Mouse (Mus musculus): ENCODE results near the gene Rybp.

Gene Rybp

DNA sequence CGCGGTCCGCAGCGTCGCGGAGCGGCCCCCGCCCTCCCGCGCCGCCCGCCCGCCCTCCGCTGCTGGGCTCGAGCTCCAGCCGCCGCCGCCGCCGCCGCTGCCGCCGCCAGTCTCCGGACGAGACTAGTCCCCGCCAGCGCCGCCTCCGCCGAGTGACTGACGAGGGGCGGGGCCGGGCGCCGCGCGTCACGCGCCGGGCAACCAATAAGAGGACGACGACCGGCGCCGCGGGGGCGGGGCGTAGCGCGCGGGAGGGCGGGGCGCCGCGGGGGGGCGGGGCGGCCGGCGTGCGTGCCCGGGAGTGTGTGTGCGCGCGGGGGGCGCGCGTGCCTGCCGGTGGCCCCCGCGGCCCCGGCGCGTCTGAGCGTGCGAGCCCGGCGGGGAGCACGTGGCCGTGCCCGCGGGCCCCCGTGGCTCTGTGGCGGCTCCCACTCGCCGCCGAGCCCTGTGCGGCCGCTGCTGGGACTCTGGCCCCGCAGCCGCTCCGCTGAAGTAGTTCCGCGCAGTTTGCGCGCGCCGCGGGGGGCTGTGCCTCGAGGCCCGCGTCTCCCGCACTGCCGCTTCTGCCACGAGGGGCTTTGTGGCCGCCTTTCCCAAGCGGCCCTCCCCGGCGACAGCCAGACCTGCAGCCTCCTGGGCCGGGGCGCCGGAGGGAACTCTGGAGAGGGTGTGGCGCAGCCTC, at the start of gene Rybp:
Gene Rybp (minus strand): TSS at position 152 of the 682 bp plus-strand sequence.
- DNase-seq, result peak; percentile 91 to 95

DNA sequence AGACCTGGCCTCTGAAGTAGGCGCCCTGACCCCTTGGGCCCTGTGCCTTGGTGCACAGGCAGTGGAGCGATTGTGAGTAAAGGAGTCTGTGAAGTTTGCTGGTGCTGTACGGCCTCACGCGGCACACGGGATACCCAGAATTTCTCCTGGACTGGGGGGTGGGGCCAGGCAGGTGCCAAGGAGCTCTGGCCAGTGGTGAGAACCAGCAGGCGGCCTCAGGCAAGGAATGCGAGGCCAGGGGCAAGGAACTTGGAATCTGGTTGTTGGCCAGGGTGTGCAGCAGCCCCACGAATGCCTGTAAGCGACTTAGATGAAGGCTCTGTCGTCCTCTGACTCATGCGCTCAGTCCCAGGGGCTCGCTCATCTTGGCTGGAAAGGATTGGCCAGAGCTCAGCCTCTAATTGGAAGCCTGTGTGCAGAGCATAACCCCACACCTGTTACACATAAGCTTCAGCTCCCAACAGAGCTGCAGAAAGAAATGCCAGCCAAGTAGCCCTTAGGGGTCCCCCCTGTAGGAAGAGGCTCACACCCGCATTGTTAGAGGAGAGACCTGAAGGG, 49.4 kb upstream of the Rybp start:
- DNase-seq, result no peak

DNA sequence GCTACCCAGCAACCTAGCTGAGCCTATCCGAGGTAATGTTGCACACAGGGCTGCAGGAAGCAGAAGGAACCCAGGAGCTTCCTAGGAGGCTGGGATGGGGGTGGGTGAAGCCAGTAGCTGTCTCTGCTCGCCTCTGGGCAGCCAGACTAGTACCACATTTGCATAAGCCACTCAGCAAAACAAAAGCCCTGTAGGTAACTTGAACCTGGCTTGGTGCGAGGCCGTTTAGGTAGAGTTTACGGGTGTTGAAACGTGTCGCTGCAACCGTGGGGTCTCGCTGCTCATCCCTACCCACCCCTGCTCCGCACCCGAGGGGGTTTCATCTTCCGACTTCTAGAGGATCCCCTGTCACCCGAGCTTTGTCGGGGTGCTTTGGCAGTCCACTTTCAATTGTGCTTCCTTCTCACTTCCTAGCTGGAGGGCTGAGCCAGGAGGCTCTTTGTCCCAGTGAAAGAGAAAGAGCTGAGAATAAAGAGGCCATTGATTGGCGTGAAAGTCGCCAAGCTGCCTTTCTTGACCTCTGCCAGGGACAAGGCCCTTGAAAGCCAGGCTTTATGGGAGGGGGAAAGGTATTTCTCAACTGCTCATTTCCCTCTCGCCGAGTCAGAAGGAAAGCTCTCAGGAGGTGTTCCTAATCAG, 48.3 kb upstream of the Rybp start:
- DNase-seq, result no peak

DNA sequence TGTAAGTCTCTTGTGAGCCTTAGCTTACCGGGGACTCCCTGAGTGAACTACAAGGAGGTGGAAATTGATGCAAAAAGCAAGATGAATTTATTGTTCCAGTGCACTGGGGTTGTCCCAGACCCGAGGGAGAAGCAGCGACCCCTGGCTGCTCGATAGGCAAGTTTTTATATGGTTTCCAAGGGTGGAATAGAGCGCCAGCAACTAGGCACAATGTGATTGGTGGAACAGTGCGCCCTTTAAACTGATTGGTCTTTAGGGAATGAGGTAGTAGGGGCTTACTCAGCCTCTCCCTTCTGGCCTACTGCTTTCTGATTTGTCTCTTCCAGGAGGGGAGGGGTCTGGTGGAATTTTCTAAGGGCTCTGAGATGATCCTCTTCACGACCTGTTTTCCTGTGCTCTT, 46.5 kb upstream of the Rybp start:
- DNase-seq, result no peak

DNA sequence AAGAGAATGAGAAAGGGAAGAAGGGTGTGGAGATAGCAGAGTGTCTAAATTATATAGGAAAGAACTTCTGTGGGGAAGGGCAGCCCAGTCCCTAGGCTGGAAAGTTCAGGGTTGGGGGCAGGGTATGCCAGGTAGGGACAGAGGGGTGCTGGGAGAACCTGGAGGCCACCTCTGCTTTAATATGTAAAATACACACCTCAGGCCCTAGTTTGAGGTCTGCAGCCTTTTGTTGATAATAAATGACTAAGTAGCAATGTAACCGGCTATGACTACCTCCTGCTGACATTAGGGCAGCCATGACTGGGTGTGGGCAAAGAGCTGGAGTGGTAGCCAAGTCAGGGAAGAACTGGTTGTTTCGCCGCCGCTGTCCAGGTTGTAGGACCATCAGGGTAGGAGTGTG, 45.2 kb upstream of the Rybp start:
- DNase-seq, result no peak

DNA sequence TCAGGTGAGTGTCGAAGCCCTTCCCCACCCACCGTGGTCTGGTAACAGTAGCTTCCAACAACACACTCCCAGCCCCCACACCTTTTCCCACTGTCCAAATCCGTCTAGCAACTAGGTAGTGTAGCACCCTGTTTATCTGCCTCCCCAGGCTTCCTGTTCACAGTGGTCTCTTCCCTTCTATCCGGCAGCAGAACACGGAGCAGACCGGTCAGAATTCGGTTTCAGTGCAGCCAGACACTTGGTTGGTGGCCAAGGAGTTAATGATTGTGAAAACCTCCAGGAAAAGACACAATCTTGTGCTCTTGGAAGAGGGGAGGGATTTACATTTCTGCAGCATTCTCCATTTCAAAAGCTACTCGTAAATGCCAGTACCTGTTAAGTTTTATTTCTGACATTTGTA, 44.3 kb upstream of the Rybp start:
- DNase-seq, result no peak

DNA sequence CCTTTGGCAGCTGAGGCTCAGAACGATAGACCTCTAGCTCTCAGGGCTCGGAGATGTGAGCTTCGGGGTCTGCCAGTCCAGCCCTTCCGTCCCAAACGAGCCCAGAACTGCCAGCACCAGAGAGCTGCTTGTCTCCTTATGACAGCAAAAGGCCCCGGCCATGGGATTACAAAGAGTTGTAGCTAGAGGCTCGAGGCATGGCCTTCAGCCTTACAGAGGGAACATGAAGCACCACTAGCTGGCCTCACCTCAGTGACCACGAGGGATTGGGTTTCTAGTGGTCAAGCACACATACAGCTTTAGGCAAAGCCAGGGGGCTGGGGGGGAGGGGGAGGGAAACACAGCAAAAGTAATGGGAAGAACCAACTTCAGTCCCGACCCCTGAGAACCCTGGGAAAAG, 43.8 kb upstream of the Rybp start:
- no peak for DNase-seq

DNA sequence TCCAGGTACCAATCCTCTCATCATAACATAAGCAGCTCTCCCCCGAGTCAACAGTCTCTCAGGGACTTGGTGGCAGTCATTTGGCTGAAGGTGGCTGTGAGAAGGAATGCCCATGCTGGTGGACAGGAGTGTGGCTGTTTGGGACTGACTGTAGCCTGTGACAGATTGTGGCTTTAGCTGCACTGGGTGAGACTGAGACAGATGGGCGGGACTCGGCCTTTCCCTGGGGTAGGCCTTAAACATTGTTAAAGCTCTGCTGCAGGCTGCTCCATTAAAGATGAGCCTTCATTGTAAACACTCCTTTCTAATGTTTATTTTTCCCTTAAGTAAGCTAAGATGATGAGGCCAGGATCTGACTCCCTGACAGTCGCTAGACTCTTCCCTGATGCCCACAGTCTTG, 42.3 kb upstream of the Rybp start:
- DNase-seq, result no peak

DNA sequence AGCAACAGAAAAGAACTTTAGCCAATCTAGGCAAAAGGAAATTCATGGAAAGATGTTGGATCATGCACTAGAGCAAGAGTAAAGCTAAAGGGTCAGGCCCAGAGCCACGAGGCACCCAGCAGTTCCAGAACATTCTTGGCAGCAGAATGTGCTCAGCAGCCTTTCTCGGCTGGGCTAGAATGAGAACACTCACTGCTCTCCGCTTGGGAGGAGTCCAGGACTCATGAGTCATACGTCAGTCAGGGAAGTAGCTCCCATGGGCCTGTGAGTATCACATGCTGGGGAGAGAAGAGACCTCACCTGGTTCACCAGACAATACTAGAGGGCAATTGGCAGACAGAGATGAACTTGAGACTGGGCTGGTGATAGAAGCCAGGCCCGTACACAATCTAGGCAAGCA, 39.8 kb upstream of the Rybp start:
- DNase-seq, result peak; percentile 29 to 44

DNA sequence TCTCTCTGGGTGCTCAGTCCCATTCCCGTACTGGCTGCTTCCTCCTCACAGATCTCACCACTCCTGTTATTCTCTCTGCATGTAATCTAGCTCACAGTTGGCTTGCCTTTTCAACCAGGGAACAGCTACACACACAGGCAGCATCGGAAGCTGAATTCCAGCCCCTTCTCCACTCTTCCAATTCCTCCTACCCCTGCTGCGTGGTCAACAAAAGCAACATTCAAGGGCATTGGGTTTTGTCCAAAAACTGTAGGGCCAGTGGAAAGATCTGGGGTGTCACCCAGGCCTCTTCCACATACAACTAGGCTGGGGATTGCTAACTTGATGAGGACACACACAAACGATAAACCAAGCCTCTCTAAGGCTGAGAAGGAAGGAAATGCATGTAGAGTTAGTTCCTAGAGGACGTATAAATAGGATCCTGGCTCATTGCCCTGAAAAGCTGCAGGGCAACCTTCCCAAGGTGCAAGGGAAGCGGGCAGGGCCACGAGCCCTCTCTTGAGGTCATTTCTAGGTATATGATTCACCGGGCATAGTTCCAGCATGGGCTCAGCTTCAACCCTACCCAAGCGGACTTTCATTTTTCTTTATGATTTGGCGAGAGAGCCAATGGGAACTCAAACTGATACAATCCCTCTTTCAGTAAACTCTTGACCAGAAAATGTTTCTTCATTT, 36.6 kb upstream of the Rybp start:
- DNase-seq, result no peak

DNA sequence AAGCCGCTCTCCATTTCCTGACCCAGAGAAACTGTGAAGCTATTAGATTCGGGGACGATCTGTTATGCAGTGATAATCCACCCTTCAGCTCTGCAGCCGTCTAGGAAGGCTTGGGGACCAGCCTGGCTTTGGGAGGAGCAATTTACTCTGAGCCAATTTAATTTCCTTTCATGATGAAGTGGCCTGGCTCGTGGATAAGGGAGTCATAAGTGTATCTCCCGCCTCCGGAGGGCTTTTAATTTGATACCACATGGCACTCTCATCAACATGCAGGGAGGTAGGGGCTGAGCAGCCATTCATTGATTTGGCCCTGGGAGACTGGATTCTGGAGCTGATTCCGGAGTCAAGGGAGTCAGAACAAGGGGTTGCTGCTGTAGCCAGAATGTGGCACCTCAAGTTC, 35.3 kb upstream of the Rybp start:
- DNase-seq, result no peak

DNA sequence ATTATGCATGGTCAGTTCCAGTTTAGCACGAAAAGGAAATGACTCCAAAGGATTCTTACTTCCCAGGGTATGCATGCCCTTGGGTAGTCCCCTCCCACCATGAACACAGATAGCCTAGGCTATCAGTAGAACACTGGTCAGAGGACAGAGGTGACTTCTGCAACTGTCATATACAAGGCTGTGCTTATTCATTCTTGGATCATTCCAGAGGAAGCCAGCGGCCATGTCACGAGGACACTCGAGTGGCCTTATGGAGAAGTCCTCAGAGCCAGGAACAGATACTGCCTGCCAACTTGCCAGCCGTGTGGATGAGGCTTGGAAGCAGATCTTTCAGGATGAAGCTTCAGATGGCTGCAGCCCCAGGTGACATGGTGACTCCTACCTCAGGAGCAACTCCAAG, 34.9 kb upstream of the Rybp start:
- no peak for DNase-seq

DNA sequence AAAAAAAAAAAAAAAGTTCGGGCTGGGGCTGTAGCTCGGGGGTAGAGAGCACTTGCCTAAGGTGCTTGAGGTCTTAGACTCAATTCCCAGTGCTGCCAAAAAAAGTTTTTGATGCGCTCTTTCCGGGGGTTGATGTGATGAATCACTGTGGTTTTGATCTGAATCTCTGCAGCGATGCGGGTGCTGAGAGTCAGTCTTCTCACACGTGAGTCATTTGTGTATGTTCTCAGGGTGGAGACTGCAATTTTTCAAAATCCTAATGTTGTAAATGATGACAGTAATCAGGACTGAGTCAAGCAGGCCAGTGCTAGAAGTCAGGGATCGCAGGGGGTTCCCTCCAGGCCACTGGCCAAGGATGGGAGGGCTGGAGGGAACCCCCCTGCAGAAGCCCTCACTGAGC, 26.9 kb upstream of the Rybp start:
- DNase-seq, result no peak

DNA sequence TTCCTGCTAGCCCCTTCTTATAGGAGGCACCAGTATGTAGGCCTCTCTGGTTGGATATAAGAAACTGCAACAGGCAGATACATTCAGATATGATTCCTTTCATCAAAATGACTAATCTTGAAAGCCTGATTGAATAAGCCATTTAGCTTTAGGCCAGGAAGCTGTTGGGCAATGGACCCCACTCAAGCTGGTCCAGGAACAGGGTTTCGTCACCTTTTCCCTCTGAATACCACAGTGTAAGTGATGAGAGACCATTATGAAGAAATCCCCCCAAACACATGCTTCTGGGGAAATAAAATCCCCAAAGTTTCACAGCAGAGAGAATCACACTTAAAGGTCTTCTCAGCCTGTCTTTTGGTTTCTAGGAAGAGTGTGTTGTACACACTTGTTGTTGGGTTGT, 23.9 kb upstream of the Rybp start:
- DNase-seq, result no peak

DNA sequence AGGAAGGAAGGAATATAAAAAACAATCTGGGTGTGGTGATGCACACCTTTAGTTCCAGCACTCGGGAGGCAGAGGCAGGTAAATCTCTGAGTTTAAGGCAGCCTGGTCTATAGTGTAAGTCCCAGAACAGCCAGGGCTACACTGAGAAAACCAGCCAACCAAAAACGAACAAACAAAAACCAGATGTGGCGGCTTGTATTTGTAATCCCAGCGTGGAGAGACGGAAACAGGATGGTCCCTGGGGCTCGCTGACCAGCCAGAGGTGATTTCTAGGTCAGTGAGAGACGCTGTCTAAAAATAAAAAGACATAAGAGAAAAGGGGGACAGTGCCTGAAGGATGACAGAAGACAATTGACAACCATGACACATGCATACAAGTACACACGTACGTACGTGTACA, 17.5 kb upstream of the Rybp start:
- no peak for DNase-seq

DNA sequence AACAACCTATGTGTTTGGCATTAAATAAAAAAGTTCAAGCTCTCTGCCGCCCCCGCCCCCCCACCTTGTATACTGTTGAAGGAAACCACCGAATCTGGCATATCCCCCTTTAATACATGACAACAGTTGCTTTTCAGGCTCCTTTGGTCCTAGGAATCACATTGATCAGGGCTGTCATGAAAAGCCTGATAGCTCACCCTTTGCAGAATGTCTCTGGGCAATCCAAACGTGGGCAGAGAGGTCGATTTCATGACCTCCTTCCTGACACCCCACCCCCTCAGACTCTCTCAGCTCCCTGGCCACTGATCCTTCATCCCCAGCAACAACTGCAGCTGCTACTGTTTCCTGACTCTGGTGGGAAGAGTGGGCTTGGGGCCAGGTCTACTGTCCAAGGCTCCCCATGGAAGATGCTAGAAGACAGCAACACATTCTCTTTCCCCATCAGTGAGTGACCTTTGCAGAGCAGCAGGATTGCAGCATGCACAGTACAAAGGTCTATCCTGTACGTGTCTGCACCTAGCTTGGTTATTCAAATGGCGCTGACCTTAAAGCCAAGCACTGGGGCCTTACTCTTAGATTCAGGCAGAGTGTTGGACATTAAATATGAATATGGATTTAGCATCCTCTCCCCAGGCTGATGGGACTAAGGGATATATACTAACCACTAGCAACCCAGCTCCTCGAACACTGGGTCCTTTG, 14.3 kb upstream of the Rybp start:
- DNase-seq, result no peak

DNA sequence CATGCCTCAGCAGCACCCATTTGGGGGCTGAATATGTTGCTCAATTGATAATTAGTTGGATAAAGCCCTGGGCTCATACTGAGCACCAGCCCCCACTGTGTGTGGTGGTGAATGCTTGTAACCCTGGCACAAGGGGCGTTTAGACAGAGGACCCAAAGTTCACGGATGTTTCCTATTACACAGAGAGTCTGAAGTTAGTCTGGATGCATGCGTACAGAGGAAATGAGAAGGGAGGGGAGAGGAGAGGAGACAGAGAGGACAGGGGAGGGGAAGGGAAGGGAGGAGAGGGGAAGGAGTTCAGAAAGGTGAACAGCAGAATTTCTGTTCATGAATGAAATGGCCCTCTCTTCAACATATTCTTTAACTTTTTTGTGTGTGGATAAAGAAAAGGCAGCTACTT, 13.5 kb upstream of the Rybp start:
- no peak for DNase-seq

DNA sequence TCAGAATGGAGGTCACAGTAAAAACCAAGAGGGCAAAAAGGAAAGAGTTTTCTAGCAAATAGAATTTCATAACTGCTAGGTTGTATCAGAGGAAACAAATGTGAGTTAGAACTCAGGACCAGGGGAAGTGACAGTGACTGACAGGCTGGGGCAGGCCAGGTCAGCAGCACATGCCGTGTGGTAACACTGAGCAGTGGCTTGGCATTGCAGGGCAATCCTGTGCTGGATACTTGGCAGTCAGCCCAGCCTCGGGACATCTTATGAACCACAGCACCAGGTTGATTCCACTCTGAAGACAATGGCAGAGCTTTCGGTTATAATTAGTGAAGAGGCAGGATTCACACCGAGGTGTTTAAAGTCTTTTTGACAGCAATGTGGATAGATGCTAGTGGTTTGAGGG, 11.7 kb upstream of the Rybp start:
- peak; percentile 13 to 29 for DNase-seq

DNA sequence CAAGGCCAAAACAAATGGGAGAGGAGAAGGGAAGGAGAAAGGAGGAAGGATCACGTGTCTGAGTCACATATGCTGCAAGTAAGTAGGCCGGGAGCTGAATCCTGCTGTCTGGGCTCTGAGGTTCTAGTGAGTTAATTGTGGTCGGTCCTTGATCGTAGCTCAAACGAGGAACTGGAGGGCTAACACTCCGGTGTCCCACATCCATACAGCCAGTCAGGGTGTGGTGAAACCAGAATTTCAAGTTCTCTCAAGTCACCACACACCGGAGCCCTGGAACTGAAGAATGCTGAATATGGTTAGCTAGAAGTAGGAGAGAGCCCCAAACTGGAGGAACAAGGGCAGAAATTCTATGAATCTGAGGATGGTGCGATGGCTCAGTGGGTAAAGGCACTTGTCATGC, 10.3 kb upstream of the Rybp start:
- no peak for DNase-seq

DNA sequence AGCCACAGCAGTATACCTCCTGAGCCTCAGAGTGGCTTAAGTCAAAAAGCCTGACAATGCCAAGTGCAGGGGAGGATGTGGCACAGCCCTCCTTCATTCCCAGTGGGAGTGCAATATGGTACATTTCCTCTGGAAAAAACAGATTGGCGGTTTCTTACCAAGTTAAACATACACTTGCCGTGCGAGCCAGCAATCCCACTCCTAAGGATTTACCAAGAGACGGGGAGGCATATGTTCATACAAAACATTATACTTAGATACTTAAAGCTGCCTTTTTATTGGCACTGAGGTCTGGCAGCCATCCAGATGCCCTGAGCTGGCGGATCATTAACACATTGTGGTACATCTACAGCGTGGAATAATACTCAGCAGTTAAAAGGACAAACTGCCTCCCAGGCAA, 5.1 kb upstream of the Rybp start:
- no peak for DNase-seq

DNA sequence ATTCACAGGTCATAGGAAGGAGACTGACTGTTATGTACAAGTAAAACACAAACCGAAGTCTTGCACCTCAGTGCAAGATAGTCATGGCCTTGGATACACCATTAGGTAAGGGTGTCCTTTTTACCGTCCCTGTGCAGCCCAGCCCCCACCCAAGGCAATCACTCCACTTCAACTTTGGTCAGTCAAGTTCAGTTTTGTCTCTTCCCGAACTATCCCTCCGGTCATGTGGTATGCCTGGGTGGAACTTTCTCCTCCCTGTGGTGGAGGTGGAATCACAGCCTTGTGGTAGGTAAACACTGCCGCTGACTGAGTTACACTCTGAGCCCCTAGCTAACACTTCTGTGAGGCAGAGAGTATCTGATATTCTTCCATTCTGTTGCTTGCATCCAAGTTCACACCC, 1.8 kb upstream of the Rybp start:
- no peak for DNase-seq

DNA sequence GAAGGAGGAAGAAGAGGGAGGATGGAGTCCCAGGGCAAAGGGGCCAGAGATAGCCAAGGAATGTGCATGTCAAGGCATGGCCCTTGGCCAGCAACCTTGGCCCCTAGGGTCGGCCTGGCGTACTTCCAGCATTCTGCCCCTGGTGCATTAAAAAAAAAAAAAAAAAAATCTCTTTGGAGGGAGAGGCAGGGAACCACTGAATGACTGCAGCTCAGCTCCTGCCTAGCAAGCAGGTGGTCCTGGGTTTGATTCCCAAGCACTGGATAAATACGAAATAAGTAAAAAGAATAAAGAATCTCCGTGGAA, 1.4 kb upstream of the Rybp start:
- DNase-seq, result peak in 1 of 2 experiments; percentile 30

DNA sequence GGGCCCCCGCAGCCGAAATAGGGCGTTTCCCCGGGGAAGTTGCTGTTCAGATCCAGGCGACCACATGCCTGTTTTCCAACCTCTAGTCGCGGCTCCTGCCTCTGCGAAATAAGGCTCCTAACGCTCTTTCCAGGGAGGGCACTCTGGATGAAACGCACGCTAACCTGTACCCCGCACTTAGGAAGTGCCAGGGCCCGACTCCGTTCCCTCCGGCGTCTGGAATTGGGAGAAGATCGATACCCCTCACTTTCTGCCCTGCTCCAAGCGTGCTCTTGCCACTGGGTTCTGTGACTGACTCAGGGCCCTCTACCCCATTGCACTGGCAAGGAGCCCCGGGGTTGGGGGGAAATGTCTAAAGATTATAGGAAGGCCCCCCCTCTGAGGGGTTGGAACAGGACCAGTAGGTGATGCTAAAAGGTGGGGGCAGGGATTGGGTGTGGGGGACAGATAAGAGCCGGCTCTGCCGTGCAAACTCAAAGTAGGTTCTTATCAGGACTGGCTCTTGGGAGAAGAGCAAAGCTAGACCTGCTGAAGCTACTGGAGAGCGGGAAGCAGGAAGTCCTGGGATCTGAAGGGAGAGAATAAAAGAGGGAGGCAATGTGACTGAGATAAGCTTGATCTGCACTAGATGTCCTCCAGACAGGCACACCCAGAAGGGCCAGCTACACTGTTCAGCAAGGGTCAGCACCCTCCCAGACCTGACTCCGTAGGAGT, 888 bp upstream of the Rybp start:
- peak; percentile 29 for DNase-seq

Data from cerebellum, postnatal 36 days (tissue).